13 mouse cellular contexts compared by ENCODE assay signal in genomic region chr15:8733669-8734362, GRCm38 (mm10). TPM values are rescaled to one million over a fixed set of nuclear protein-coding genes. Genes with fewer than 3 reads are reported as not detected.
DNase-seq lines count a peak whose midpoint lies in the region; ATAC-seq and TF ChIP-seq lines count a peak whose summit lies in the region.
"Had no signal": no experiment of that assay in that cellular context is flagged by ENCODE, and none has a peak within 500 bp of the region (broad histone marks: within the 10 kb centered on the region; RNA-seq: fewer than 3 reads in every experiment).

No protein-coding gene starts in this region.

- peak overlapping the region; percentile 37; the same call in 1 of the 2 replicates for H3K27ac ChIP-seq in kidney, postnatal 0 days
- H3K27ac ChIP-seq in forebrain, embryonic 11.5 days (ENCODE audit: low read depth, low read length) = peak overlapping the region; percentile 1; the same call in 1 of the 2 replicates
- H3K27ac ChIP-seq in kidney, adult 2 months (ENCODE audit: insufficient read depth, low read depth, low read length) = no peak overlapping the region
- H3K27ac ChIP-seq: heart, embryonic 10.5 days; macrophage had no signal

- H3K27me3 ChIP-seq in kidney, postnatal 0 days (ENCODE audit: insufficient read depth, low read length) = no peaks in the 10 kb centered on the region
- no peaks in the 10 kb centered on the region for H3K27me3 ChIP-seq in forebrain, embryonic 11.5 days (ENCODE audit: control insufficient read depth, insufficient read depth, low read length)
- 0 out of 2 replicates have a peak, but pooled peaks cover 1% of the 10 kb centered on the region for H3K27me3 ChIP-seq in kidney, adult 2 months (replicated peaks; ENCODE audit: control insufficient read depth, insufficient read depth, low read length)

- ATAC-seq in kidney, postnatal 0 days (replicated peaks; ENCODE audit: low FRiP score, low read depth) = peak; percentile 63; the same call in 1 of the 2 replicates
- ATAC-seq in forebrain, embryonic 11.5 days (replicated peaks; ENCODE audit: low FRiP score) = 0 out of 2 replicates have a peak, but pooled peaks have one; percentile 63

- no peak for TF ChIP-seq POLR2A in kidney, adult 2 months (IDR thresholded peaks at IDR 0.05; ENCODE audit: low read depth, low read length)

- no peak for TF ChIP-seq CTCF in kidney, postnatal 0 days (IDR thresholded peaks at IDR 0.05; ENCODE audit: low read depth)
- TF ChIP-seq CTCF in kidney, adult 2 months (conservative IDR thresholded peaks at IDR 0.05; ENCODE audit: insufficient read depth, insufficient read length, low read depth, low read length) = no peak

- no peaks in the 10 kb centered on the region for H3K9me3 ChIP-seq in kidney, postnatal 0 days (replicated peaks; ENCODE audit: low read length)
- H3K9me3 ChIP-seq in forebrain, embryonic 11.5 days (ENCODE audit: control insufficient read depth, low read length) = no peaks in the 10 kb centered on the region; the same call in 1 of the 2 replicates
- H3K9me3 ChIP-seq: heart, embryonic 10.5 days had no signal

- peak; percentile 51 for DNase-seq in kidney, postnatal 0 days (ENCODE audit: low spot score)
- DNase-seq in kidney, postnatal 36 days = no peak
- DNase-seq in adipocyte (ENCODE audit: low spot score) = peak; percentile 37
- peak; percentile 56 for DNase-seq in forebrain, embryonic 11.5 days (ENCODE audit: low spot score)
- DNase-seq in mesoderm, embryonic 11.5 days (ENCODE audit: low read depth, low spot score) = peak; percentile 50
- DNase-seq in heart, adult 8-10 months (ENCODE audit: low spot score) = no peak
- DNase-seq in T-cell, adult 2 months (ENCODE audit: low spot score) = no peak
- no peak for DNase-seq in kidney, adult 2 months
- DNase-seq: cerebellum, postnatal 36 days; liver; right cerebral cortex, adult 18-20 months had no signal

- no peaks in the 10 kb centered on the region for H3K4me1 ChIP-seq in kidney, postnatal 0 days (replicated peaks; ENCODE audit: insufficient read depth, low read length)
- H3K4me1 ChIP-seq in forebrain, embryonic 11.5 days (replicated peaks; ENCODE audit: control insufficient read depth, insufficient read depth, low read length) = peaks cover 4% of the 10 kb centered on the region
- no peaks in the 10 kb centered on the region for H3K4me1 ChIP-seq in kidney, adult 2 months (ENCODE audit: control insufficient read depth, insufficient read depth, low read length)
- H3K4me1 ChIP-seq: heart, embryonic 10.5 days had no signal

- no peak overlapping the region for H3K9ac ChIP-seq in kidney, postnatal 0 days (ENCODE audit: low read depth, low read length)
- H3K9ac ChIP-seq in forebrain, embryonic 11.5 days (ENCODE audit: low read length) = no peak overlapping the region

- WGBS in kidney, postnatal 0 days = 20% methylated on average over 7 of the region's 7 CpGs
- 25% methylated on average over 7 of the region's 7 CpGs for WGBS in forebrain, embryonic 11.5 days
- WGBS in kidney, adult 2 months = 25% methylated on average over 7 of the region's 7 CpGs

- no peak overlapping the region for H3K4me3 ChIP-seq in kidney, postnatal 0 days (replicated peaks; ENCODE audit: low read depth, low read length)
- H3K4me3 ChIP-seq in forebrain, embryonic 11.5 days (ENCODE audit: low read depth, low read length) = no peak overlapping the region
- no peak overlapping the region for H3K4me3 ChIP-seq in kidney, adult 2 months (ENCODE audit: insufficient read depth, low read depth, low read length)
- H3K4me3 ChIP-seq: heart, embryonic 10.5 days had no signal

- H3K4me2 ChIP-seq in kidney, postnatal 0 days (ENCODE audit: low read length) = no peak overlapping the region
- peak overlapping the region; percentile 5; the same call in 1 of the 2 replicates for H3K4me2 ChIP-seq in forebrain, embryonic 11.5 days (ENCODE audit: low read depth, low read length, severe bottlenecking)

- H3K36me3 ChIP-seq in kidney, postnatal 0 days (ENCODE audit: insufficient read depth, low read length) = no peaks in the 10 kb centered on the region
- no peaks in the 10 kb centered on the region for H3K36me3 ChIP-seq in forebrain, embryonic 11.5 days (ENCODE audit: control insufficient read depth, insufficient read depth, low read length)
- H3K36me3 ChIP-seq in kidney, adult 2 months (ENCODE audit: control insufficient read depth, insufficient read depth, low read length) = no peaks in the 10 kb centered on the region
- H3K36me3 ChIP-seq: heart, embryonic 10.5 days had no signal

RNA-seq across cellular contexts. Expression of gene Slc1a3, which starts 23.3 kb away (rescaled TPM):
- 8.5 and 9.8 TPM in 2 replicates for polyA plus RNA-seq in kidney, postnatal 0 days (2015; fragmentation: Nextera tagmentation; extraction: Ambion mirVana)
- polyA plus RNA-seq in forebrain, embryonic 11.5 days (2014; fragmentation: Nextera tagmentation; extraction: Ambion mirVana) = 48.7 and 49.3 TPM in 2 replicates
- 1 to 10 TPM; 1.4 to 1.8 (median 1.7) TPM for total RNA-seq in heart, adult 8-10 months (2022)
- 4.2 and 6.4 TPM in 2 replicates for polyA plus RNA-seq in kidney, adult 2 months (2012; rRNA removed)

Comparison
In these comparisons a context has a peak if more than half of its experiments do, and no peak if none do; other contexts are left out.
1. DNase-seq: peak in kidney, postnatal 0 days (single experiment), adipocyte (single experiment), forebrain, embryonic 11.5 days (single experiment) and mesoderm, embryonic 11.5 days (single experiment); none in kidney, postnatal 36 days (0 of 2), heart, adult 8-10 months (single experiment), T-cell, adult 2 months (single experiment) and kidney, adult 2 months (single experiment).